Mouse (Mus musculus): ENCODE measurements around the gene Amigo1. TPM values are rescaled to one million over a fixed set of nuclear protein-coding genes. Genes with fewer than 3 reads are reported as not detected.

Gene Amigo1
- polyA plus RNA-seq, 1 experiment, result 5.8 TPM

DNA sequence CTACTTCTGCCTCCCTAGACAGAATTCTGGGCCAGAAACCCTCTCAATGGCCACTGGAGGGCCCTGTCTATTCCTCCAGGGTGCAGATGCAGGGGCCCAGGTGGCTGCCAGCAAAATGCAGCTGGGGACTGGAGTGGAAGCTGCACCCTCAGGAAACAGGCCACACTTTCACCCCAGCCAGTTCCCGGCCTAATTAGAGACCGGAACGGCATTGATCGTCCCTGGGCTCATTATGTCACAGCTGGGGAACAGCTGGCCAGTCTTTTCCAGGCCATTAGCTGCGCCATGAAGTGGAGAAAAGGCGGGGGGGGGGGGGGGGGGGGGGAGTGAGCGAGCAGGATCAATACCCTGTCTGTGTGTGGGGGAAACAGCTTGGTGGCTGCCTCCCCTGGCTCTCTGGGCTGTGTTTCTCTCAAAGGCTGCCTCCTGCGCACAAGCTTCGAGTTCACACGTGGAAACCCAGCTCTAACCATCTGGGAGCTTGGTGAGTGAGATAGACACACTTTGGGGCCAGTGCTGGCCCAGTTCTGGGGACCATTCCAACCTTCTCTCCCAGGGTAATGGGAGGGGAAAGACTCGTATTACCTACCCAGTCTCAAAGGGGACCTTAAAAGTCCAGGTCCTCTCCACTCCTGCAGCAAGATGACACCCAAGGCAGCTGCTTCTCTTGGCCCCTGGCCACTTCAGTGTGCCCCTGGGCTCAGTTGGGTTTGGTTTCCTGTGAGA lies 19.5 kb upstream of the Amigo1 start:
- no peaks in the 10 kb centered on the region; the same call in 1 of the 2 replicates for H3K4me1 ChIP-seq (ENCODE audit: control insufficient read depth, insufficient read depth, insufficient read length, low read length)
- no peak overlapping the region for H3K4me3 ChIP-seq (ENCODE audit: insufficient read depth, low read depth, low read length)
- no peak overlapping the region for H3K27ac ChIP-seq (replicated peaks; ENCODE audit: low read depth, low read length)

DNA sequence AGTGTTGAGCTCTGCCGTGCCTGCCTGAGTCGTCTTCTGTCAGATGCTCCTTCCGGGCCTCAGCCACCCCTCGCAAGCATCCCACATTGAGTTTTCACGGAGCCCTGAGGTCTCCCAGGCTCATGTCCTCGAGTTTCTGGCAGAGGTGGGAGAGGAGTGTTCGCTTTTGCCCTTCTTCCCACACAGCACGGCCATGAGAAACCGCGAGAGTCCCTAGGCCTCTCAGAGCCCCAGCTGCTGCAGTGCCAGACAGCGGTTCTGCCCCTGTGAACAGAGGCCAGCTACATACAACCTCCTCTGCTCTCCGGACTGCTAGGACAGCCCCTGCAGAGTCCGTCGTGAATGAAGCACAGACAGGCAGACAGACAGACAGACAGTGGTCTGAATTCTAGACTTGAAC lies 18.6 kb upstream of the Amigo1 start:
- no peak overlapping the region for H3K27ac ChIP-seq (replicated peaks; ENCODE audit: low read depth, low read length)
- no peaks in the 10 kb centered on the region; the same call in 1 of the 2 replicates for H3K4me1 ChIP-seq (ENCODE audit: control insufficient read depth, insufficient read depth, insufficient read length, low read length)
- no peak overlapping the region for H3K4me3 ChIP-seq (ENCODE audit: insufficient read depth, low read depth, low read length)

DNA sequence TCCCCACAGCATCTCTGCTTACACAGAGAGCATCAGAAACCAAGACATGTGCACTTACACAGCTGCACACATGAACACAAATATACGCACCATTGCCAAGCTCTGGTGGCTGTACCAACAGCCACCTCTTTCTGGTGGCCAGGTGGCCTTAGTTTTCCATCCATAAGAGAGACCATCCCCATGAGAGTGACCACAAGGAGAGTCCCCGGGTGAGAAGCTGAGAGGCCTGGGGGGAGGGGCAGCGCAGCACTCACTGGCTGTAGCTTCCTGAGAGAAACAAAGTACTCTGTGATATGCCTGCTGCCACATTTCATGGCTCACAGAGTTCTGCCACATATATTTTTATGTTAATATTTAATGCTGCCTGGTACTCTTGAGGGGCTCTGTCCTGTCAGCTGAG lies 16.9 kb upstream of the Amigo1 start:
- no peak overlapping the region for H3K4me3 ChIP-seq (ENCODE audit: insufficient read depth, low read depth, low read length)
- H3K4me1 ChIP-seq (ENCODE audit: control insufficient read depth, insufficient read depth, insufficient read length, low read length), result no peaks in the 10 kb centered on the region; the same call in 1 of the 2 replicates
- no peak overlapping the region for H3K27ac ChIP-seq (replicated peaks; ENCODE audit: low read depth, low read length)

DNA sequence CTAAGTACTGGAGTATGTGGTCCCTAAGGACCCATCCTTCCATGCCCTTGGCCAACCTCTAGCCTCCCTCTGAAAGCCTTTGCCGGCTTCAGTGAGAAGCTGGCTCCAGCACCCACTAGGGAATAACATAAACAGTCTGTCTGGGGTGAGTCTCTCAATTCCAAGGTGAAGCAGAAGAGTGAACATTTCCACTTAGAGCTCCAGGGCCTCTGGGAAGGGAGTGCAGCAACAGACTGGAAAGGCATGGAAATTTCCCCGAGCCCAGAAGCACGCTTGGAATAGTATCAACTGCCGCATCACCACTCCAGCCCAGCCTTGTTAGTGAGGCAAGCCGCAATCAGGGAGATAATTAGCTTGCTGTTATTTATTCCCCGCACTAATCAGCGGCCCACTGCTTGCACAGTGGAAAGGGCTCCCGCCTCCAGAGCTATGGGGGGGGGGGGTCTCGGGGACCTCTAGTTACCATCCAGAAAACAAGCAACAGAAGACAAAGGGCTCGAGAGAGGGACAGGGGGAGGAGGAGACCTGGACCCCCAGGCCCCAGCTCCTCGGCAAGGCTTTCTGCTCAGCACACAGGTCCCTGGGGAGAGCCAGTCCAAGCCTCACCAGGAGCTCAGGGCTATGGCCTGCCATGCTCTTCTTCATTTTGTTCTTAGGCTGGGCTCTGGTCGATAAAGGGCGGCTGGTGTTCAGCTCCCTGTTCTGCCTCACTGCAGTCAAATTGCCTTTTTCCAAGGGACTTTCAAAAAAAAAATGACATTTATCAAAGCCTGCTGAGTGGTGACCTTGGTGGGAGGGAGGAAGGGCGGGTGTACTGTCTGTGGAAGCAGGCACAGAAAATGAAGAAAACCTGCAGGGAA lies 11.2 kb upstream of the Amigo1 start:
- no peak overlapping the region for H3K4me3 ChIP-seq (ENCODE audit: insufficient read depth, low read depth, low read length)
- no peaks in the 10 kb centered on the region for H3K4me1 ChIP-seq (ENCODE audit: control insufficient read depth, insufficient read depth, insufficient read length, low read length)
- H3K27ac ChIP-seq (replicated peaks; ENCODE audit: low read depth, low read length), result no peak overlapping the region

DNA sequence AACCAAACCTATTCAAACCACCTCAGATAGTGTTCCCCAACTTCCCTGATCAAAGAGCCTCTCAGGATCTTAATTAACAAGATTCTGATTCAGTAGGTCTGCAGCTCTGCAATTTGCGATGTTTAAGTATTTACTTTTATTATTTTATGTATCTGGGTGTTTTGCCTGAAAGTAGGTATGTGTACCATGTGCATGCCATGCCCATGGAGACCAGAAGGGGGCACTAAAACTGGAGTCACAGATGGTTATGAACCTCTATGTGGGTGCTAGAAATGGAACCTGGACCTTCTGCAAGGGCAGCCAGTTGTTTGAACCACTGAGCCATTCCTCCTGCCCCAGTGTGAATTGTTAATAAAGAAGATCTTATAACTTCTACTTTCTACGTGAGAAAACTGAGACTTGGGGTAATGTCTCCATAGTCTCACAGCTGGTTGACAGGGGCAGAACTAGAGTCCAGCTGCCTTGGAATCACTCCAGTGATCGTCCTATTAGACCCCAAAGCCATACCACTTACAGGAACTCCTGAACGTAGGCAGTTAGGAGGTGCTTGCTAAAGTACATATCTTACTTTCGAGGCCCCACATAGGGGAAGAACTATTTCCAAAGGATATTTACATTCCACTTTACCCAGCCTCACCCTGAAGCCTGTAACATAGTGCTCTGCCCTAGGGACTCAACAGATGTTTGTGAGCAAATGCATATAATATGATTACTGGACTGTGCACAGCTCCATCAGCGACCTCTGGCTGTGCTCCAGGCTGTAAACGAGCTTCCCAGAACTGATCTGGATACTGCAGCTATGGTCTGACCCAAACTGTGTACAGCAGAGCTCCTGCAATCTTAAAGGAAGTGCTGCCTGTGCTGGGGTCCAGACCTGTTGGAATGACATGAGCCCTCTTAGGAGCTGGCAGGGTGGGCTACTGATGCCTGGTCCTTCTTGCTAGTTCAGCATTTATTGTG lies 7.1 kb upstream of the Amigo1 start:
- Histone ChIP-seq H3K27ac (replicated peaks; ENCODE audit: low read depth, low read length) (no peak overlapping the region), H3K4me1 (ENCODE audit: control insufficient read depth, insufficient read depth, insufficient read length, low read length) (no peaks in the 10 kb centered on the region), H3K4me3 (ENCODE audit: insufficient read depth, low read depth, low read length) (no peak overlapping the region)

DNA sequence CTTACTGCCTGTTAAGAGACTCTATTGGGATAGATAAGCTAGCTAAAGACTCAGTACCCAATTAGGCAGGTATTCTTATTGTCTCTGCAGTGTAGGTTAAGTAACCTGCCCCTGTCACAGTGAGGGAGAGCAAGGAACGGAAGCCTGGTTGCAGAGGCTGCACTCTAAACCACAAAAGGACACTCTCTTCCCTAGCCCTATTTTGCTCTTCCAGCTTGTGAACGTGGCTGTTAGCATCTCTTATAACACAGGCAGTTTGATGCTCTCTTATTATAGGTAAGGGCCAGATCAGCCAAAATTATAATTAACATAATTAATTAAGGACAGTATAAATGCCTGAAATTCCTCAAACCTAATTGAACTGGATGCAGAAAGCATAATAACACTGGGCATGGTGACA lies 5.6 kb upstream of the Amigo1 start:
- H3K27ac ChIP-seq (replicated peaks; ENCODE audit: low read depth, low read length), result no peak overlapping the region
- no peak overlapping the region for H3K4me3 ChIP-seq (ENCODE audit: insufficient read depth, low read depth, low read length)
- H3K4me1 ChIP-seq (ENCODE audit: control insufficient read depth, insufficient read depth, insufficient read length, low read length), result no peaks in the 10 kb centered on the region

DNA sequence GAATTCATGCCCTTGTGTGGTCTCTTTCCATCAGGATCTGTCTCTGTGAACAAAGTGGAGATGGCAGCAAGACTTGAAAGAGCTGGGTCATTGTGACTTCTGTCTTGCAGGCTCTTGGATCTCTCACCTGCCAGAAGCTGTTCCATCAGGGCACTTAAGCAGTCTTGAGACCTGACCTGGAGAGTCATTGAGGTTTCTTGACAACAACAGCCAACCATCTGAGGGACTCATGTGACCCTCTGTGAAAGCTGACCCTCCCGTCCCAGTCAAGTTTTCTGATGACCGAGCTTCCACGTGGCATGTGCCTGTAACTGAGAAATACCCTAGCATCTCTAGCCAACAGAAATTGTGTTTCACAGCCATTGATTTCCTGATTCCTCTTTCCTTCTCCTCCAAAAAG lies 1.4 kb upstream of the Amigo1 start:
- 0 out of 2 replicates have a peak, but pooled peaks cover 3% of the 10 kb centered on the region for H3K4me1 ChIP-seq (ENCODE audit: control insufficient read depth, insufficient read depth, insufficient read length, low read length)
- H3K27ac ChIP-seq (replicated peaks; ENCODE audit: low read depth, low read length), result no peak overlapping the region
- H3K4me3 ChIP-seq (ENCODE audit: insufficient read depth, low read depth, low read length), result no peak overlapping the region

DNA sequence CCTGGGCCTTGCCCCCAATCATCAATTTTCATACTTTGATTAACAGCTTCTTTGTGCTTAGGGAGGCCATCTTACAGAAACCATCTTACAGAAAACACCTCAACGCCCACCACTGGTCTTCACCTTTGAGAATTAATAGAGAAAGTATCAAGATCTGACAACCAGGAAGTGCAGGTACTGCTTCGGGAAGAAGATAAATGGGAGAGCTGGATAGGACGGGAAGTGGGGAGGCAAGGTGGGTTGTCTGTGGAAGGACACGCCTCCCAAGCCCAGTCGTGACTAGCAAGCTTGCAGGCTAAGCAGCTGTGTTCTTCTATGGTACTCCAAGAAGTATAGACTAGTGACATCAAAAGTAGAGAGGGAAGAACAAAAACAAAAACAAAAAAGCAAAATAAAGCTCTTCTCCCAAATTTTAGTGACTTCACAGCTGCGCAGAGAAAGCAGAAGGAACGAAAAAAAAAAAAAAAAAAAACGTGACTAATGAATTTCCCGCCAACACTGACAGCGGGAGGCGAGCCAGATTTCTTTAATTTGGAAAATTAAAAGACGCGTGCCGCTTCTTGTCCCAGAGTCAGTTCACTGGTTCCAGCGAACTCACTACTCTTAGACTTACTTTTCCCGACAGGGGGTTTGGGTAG lies 556 bp upstream of the Amigo1 start:
- Histone ChIP-seq H3K4me3 (ENCODE audit: insufficient read depth, low read depth, low read length) (peak overlapping the region; percentile 87), H3K4me1 (ENCODE audit: control insufficient read depth, insufficient read depth, insufficient read length, low read length) (0 out of 2 replicates have a peak, but pooled peaks cover 3% of the 10 kb centered on the region), H3K27ac (replicated peaks; ENCODE audit: low read depth, low read length) (no peak overlapping the region)

DNA sequence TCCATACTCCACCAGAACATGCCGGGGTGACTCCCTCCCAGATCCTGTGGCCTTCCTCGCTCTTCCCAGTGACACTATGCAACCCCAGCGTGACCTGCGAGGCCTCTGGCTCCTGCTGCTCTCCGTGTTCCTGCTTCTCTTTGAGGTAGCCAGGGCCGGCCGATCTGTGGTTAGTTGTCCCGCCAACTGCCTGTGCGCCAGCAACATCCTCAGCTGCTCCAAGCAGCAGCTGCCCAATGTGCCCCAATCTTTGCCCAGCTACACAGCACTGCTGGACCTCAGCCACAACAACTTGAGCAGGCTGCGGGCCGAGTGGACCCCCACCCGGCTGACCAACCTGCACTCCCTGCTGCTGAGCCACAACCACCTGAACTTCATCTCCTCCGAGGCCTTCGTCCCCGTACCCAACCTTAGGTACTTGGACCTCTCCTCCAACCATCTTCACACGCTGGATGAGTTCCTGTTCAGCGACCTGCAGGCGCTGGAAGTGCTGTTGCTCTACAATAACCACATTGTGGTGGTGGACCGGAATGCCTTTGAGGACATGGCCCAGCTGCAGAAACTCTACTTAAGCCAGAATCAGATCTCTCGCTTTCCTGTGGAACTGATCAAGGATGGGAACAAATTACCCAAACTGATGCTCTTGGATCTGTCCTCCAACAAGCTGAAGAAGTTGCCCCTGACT lies 1.1 kb downstream of the Amigo1 start:
- Histone ChIP-seq H3K27ac (replicated peaks; ENCODE audit: low read depth, low read length) (no peak overlapping the region), H3K4me3 (ENCODE audit: insufficient read depth, low read depth, low read length) (peak overlapping the region; percentile 87), H3K4me1 (ENCODE audit: control insufficient read depth, insufficient read depth, insufficient read length, low read length) (0 out of 2 replicates have a peak, but pooled peaks cover 3% of the 10 kb centered on the region)

DNA sequence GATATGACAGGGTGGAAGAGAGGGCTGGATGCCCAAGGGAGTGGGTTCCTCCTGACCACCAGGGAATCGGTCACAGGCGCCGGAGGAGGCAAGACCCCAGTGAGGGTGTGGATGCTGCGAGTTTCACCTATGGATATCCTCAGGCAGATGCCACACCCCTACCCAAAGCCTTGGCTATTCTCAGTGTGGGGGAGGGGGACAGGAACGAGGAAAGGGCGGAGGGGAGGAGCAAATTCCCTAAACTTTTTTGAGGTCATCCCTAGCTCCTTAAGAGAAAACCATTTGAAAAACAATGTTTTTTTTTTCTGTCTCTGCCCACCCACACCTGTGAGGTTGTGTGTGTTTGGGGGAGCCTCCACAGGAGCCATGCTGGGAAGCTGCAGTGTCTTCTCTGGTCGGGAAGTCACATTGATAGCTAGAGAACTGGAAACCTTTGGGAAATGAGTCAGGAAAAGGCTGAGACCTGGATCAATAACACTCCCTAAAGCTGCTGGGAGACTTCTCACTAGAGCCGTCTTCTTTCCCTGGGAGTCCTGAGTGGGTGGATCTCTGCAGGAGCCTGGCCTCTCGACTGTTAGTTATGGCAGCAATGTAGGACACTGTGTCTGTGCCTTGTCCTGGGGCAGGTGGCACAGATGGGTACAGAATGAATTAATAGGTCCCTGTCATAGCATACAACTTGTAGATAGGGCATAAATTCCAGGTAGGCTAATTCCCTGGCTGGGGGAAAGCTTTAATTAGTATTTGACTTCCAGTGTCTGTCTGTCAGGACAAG lies 2.8 kb downstream of the Amigo1 start:
- no peak overlapping the region for H3K4me3 ChIP-seq (ENCODE audit: insufficient read depth, low read depth, low read length)
- 0 out of 2 replicates have a peak, but pooled peaks cover 3% of the 10 kb centered on the region for H3K4me1 ChIP-seq (ENCODE audit: control insufficient read depth, insufficient read depth, insufficient read length, low read length)
- no peak overlapping the region for H3K27ac ChIP-seq (replicated peaks; ENCODE audit: low read depth, low read length)

DNA sequence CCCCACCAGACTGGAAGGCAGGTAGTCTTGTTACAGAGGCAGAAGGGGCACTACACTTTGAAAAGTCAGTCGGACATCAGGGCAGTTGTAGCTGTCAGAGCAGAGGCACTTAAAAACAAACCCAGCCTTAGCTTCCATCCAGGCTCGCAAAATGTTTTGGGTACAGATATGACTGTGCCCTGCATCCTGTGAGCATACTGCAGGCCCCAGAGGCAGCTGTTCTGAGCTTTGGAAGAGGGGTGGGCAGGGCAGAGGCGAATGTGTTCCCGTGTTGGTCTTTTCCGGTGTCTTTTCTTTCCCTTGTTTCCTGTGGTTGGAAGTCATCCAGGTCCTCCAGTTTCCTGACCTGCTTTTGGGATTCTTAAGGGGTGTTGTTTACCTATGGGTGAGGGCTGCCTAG lies 3.8 kb downstream of the Amigo1 start:
- Histone ChIP-seq H3K27ac (replicated peaks; ENCODE audit: low read depth, low read length) (no peak overlapping the region), H3K4me3 (ENCODE audit: insufficient read depth, low read depth, low read length) (no peak overlapping the region), H3K4me1 (ENCODE audit: control insufficient read depth, insufficient read depth, insufficient read length, low read length) (0 out of 2 replicates have a peak, but pooled peaks cover 3% of the 10 kb centered on the region)

DNA sequence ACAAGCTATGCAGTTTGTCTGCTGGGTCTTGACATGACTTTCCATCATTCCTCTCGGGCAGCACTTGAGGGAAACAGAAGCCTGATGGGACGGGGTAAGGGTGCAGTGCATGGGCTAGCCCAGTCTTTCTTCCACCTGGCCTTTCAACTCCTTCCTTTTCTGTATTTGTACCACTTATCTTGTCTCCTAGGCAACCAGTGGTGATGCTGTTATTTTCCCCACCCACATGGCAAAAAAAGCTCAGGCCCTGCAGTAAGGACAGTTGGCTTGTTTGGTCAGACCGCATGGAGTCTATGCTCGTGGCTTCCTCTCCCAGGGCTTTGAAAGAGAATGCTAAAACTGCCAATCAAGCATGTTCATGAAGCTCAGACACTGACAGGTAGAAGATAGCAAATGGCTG lies 7.6 kb downstream of the Amigo1 start:
- no peak overlapping the region for H3K27ac ChIP-seq (replicated peaks; ENCODE audit: low read depth, low read length)
- no peaks in the 10 kb centered on the region for H3K4me1 ChIP-seq (ENCODE audit: control insufficient read depth, insufficient read depth, insufficient read length, low read length)
- H3K4me3 ChIP-seq (ENCODE audit: insufficient read depth, low read depth, low read length), result no peak overlapping the region

DNA sequence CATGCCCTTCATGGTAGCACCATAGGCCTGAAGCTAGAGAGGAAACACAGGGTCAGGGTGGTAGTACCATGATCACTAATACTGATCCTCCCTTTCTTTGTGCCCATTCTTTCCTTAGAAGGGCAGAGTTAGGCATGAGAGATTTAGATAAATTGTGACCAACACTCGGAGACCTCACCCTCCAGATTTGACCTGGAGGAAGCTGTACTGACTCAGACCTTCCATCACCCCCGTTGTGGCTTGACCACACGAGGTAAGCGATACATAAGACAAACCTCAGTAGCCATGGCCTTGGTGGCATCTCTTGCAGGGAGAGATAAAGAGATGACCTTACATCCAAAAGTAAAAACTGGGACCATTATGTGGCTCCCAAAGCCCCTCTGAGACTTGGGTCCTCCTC lies 9.2 kb downstream of the Amigo1 start:
- no peak overlapping the region for H3K4me3 ChIP-seq (ENCODE audit: insufficient read depth, low read depth, low read length)
- H3K4me1 ChIP-seq (ENCODE audit: control insufficient read depth, insufficient read depth, insufficient read length, low read length), result peaks cover 3% of the 10 kb centered on the region; the same call in 1 of the 2 replicates
- H3K27ac ChIP-seq (replicated peaks; ENCODE audit: low read depth, low read length), result no peak overlapping the region

Measured in brown adipose tissue, adult 24 weeks (tissue).